Mouse (Mus musculus) bone marrow macrophage, adult 2 months (primary cell): ENCODE results near the gene Gm10322. TPM values are rescaled to one million over a fixed set of nuclear protein-coding genes. Genes with fewer than 3 reads are reported as not detected.

Experiments
- H3K27ac ChIP-seq: 2 replicates; pipeline ENCODE4 v1.5.1; 2012; ENCODE audit warnings: low read depth, low read length; ENCODE audit not compliant: insufficient read depth
- H3K4me1 ChIP-seq: 2 replicates; pipeline ENCODE4 v1.6.1; 2012; ENCODE audit warnings: low read length; ENCODE audit not compliant: control insufficient read depth, insufficient read depth
- H3K4me3 ChIP-seq: 2 replicates; pipeline ENCODE4 v1.5.1; 2012; ENCODE audit warnings: mild to moderate bottlenecking, low read length, moderate library complexity; ENCODE audit not compliant: insufficient read depth
- CTCF ChIP-seq: IDR thresholded peaks from 2 replicates; pipeline ENCODE4 v1.5.1; 2012; ENCODE audit warnings: low read depth, mild to moderate bottlenecking, low read length, moderate library complexity
- POLR2A ChIP-seq: IDR thresholded peaks from 2 replicates; pipeline ENCODE4 v1.6.1; 2012; ENCODE audit warnings: mild to moderate bottlenecking, low read depth, low read length, borderline replicate concordance
- polyA plus RNA-seq: library from polyadenylated mRNA; stranded (reverse); fragments of >200 nt; gene quantifications from 2 replicates; pipeline ENCODE4 v1.2.4, GENCODE M21; 2012; ENCODE audit not compliant: missing spikeins, insufficient read depth, insufficient read length

Gm10322 gene
- polyA plus RNA-seq, 1 experiment, result not detected

- no peaks in the 10 kb centered on the region for H3K4me1 ChIP-seq
- TF ChIP-seq POLR2A (no peak), CTCF (no peak)
- H3K27ac ChIP-seq, result no peak overlapping the region
- H3K4me3 ChIP-seq, result no peak overlapping the region
Measured at GRCm38 (mm10) chr10:59623496-59623895, 7.6 kb downstream of the Gm10322 start.

DNA sequence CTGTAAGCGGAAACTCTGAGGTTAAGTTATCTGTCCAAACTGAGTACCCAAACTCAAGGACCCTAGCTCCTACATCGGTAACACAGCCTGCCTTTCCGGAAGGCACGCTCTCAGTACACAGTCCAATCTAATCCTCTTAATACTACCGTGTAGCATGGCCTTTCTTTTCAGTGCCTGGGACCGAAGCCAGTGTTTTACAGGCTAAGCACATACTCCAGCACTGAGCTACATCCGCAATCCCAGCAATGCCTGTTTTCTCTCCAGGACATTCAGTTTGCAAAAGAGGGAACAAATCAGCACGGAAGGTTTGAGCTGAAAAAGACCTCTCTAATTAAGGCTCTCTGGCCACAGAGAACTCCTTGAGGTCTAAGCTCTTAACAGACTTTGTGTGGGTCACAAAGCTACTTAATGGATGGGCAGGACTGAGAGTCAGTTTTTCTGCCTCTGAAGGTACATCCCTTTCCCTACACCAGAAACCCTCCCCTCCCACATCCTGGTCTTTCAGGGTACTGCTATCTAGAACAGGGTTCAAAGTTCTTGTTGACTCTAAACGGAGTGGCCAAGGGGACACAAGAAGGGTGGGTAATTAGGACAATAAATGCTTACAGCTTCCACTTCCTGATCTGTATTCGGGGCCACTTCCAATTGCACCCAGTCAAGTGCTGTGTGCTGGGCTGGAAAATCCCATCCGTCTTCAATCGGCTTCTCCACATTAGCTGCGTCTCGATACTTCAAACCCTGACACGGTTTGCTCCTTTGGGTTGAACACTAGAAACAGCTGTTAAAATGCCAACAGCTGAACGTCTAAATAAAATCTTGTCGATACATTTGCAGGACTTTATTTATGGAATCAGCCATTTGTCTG lies 13.0 kb downstream of the Gm10322 start:
- Histone ChIP-seq H3K4me1 (no peaks in the 10 kb centered on the region), H3K4me3 (no peak overlapping the region), H3K27ac (no peak overlapping the region)
- TF ChIP-seq POLR2A (no peak), CTCF (no peak)

DNA sequence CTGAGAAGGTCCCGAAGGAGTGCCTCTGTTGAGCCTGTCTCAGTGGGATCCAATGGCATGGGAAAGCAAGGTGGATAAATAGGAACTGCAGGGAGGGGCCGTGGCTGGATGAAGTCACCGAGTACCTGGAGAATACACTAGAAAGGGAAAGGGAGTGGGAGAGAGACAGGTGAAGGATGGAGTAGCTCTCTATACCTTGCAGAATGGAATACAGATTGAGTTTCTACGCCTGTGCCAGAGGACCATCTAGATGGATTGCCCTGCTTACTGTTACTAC lies 13.6 kb downstream of the Gm10322 start:
- TF ChIP-seq POLR2A (no peak), CTCF (no peak)
- H3K27ac ChIP-seq, result no peak overlapping the region
- H3K4me3 ChIP-seq, result no peak overlapping the region
- no peaks in the 10 kb centered on the region for H3K4me1 ChIP-seq

GRCm38 (mm10) chr10:59636048-59636447 lies 20.2 kb downstream of the Gm10322 start:
- TF ChIP-seq POLR2A (no peak), CTCF (no peak)
- Histone ChIP-seq H3K4me1 (peaks cover 2% of the 10 kb centered on the region), H3K4me3 (no peak overlapping the region), H3K27ac (no peak overlapping the region)

GRCm38 (mm10) chr10:59636751-59637533 lies 21.1 kb downstream of the Gm10322 start:
- Histone ChIP-seq H3K4me3 (peak overlapping the region; percentile 73), H3K4me1 (peaks cover 2% of the 10 kb centered on the region), H3K27ac (0 out of 2 replicates have a peak overlapping the region, but pooled peaks have one; percentile 13)
- TF ChIP-seq POLR2A (no peak), CTCF (no peak)

- Histone ChIP-seq H3K4me1 (peaks cover 2% of the 10 kb centered on the region), H3K4me3 (peak overlapping the region; percentile 73; the same call in 1 of the 2 replicates), H3K27ac (no peak overlapping the region)
- TF ChIP-seq CTCF (no peak), POLR2A (no peak)
Measured at GRCm38 (mm10) chr10:59637596-59638124, 21.8 kb downstream of the Gm10322 start.

- H3K27ac ChIP-seq, result no peak overlapping the region
Measured at GRCm38 (mm10) chr10:59638576-59638975, 22.7 kb downstream of the Gm10322 start.

DNA sequence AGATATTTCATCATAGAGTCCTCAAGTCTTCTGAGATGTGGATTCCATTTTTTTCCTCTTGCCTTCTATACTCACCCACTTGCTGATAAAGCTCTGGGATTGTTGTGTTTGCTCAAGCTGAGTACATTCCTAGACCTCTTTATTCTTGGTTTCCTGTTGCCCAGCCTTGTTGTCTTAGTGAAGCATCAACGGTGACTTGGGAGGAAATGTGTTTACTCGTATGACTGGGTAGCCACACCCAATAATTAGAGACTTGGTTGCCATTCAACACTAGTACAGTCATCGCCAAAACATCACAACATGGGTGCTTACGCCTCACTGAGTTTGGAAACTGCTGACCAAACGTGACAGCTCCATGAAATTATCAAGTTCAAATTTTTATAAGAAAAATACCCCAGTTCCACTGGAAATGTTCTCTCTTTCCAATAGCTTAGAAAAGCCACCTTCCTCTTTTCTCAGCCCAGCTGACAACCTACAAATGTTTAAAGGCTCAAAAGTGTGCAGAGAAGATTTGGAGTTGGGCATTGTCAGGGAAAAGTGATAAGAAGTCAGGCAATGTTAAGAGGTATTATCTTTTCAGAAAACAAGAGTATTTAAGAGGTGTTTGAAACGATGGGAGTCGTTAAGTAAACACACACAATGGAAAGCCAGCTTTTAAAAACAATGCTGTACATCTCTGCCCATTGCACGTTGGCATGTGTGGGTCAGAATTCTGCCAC lies 27.0 kb downstream of the Gm10322 start:
- H3K27ac ChIP-seq, result no peak overlapping the region
- no peak for TF ChIP-seq POLR2A
- no peak overlapping the region for H3K4me3 ChIP-seq
- H3K4me1 ChIP-seq, result peaks cover 5% of the 10 kb centered on the region

More at GRCm38 (mm10) chr10:59638576-59638975, 22.7 kb downstream of the Gm10322 start:
- TF ChIP-seq CTCF, result no peak
- no peak for TF ChIP-seq POLR2A
- H3K4me1 ChIP-seq, result peaks cover 2% of the 10 kb centered on the region
- no peak overlapping the region for H3K4me3 ChIP-seq

- TF ChIP-seq CTCF (no peak), POLR2A (no peak)
- no peak overlapping the region for H3K4me3 ChIP-seq
- no peak overlapping the region for H3K27ac ChIP-seq
- H3K4me1 ChIP-seq, result peaks cover 5% of the 10 kb centered on the region
Measured at GRCm38 (mm10) chr10:59643645-59644044, 27.8 kb downstream of the Gm10322 start.
